Mouse (Mus musculus): Measurements from ENCODE around the gene Dennd4a.

DNA sequence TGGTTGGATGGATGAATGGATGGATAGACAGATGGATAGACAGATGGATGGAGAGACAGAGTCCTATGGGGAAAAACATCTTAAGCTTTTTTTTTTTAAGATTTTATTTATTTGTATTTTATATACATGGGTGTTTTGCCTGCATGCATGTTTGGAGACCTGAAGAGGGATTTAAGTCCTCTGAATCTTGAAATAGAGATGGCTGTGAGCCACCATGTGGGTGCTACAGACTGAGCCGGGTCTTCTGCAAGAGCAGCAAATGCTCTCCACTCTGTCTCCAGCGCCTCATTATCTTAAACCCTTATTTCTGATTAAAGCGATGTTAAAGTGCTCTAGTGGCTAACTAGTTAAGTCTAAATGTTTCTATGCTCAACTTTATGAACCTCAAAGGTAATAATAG, 96.3 kb downstream of the Dennd4a start:
- TF ChIP-seq POLR2A (IDR thresholded peaks at IDR 0.05; ENCODE audit: low read depth, low read length) (no peak), CTCF (IDR thresholded peaks at IDR 0.05; ENCODE audit: extremely low read depth, insufficient read length, insufficient replicate concordance, low read depth, low read length) (no peak)
